1 mouse cellular context compared by ENCODE assay signal in the genomic region with DNA sequence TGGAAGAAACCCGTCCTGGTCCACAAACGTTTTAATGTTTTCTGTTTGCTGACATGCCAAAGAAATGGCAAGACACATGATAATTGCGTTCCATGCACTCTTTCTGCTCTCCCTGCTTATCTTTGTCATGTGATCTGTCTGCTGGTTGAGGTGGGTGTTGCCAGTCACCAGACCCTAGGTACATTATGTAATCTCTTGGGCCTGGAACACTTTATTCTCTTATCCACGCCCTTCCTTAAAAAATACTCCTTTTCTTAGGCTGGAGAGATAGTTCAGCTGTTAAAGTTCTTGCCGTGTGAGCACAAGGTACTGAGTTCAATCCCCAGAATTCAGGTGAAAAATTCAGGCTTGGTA.
TF ChIP-seq lines count a peak whose summit lies in the region.

No protein-coding gene starts in this region.

TF ChIP-seq in MEL, 35 proteins besides CTCF, POLR2A, EP300 and RAD21 (continued from another document):
- no peak for TF ChIP-seq NRF1 (IDR thresholded peaks at IDR 0.05; ENCODE audit: insufficient read depth, low read depth, low read length, poor library complexity, severe bottlenecking)
- no peak for TF ChIP-seq JUND (IDR thresholded peaks at IDR 0.05; ENCODE audit: low read depth, low read length)
